Mouse (Mus musculus) G1E (cell line): Measurements from ENCODE around the gene Cldn15.

Experiments
- CTCF ChIP-seq: IDR thresholded peaks from 2 replicates; pipeline ENCODE4 v1.5.1; 2012; ENCODE audit warnings: low read depth, low read length, inconsistent platforms, mixed read lengths
- GATA1 ChIP-seq: IDR thresholded peaks from 2 replicates; pipeline ENCODE4 v1.6.1; 2012; ENCODE audit warnings: borderline replicate concordance, low read length, inconsistent platforms, mixed read lengths
- GATA2 ChIP-seq: IDR thresholded peaks from 2 replicates; pipeline ENCODE4 v1.6.1; 2012; ENCODE audit warnings: low read depth, low read length, inconsistent platforms, borderline replicate concordance
- POLR2AphosphoS5 ChIP-seq: IDR thresholded peaks from 2 replicates; pipeline ENCODE4 v1.6.1; 2012; ENCODE audit warnings: low read depth, low read length, inconsistent platforms; ENCODE audit not compliant: insufficient replicate concordance
- TAL1 ChIP-seq: conservative IDR thresholded peaks from 2 replicates; pipeline ENCODE4 v1.6.1; 2012; ENCODE audit warnings: low read depth, low read length, inconsistent platforms, mixed read lengths

DNA sequence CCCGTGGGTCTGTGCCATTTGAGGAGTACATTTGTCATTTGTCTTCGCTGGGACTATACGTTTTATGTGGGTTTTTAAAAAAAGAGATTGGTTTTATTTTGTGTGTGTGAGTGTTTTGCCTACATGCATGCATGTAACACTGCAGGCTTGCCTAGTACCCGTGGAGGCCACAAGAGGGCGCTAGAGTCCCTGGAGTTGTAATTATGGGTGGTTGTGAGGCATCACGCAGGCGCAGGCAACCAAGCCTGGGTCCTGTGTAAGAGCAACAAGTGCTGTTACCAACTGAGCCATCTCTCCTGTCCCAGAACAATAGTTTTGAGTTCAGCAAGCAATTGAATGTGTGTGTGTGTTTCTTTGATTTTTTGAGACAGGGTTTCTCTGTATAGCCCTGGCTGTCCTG lies 27.1 kb upstream of the Cldn15 start:
- no peak for TF ChIP-seq TAL1
- peak; percentile 65 for TF ChIP-seq CTCF
- no peak for TF ChIP-seq GATA1
- TF ChIP-seq POLR2AphosphoS5: no peak
- TF ChIP-seq GATA2: no peak
